In genomic region chr11:35578796-35579195, GRCm38 (mm10) we compare ENCODE assay signal across 12 mouse cellular contexts.
"Had no signal": no experiment of that assay in that cellular context is flagged by ENCODE, and none has a peak within 500 bp of the region (broad histone marks: within the 10 kb centered on the region; RNA-seq: fewer than 3 reads in every experiment).

No protein-coding gene starts in this region.

- DNase-seq: left cerebral cortex, postnatal 4 days; liver; liver, embryonic 13.5 days; liver, postnatal 0 days; lung, adult 18-20 months; lung, adult 2 months; lung, embryonic 14.5 days; lung, postnatal 10 days; lung, postnatal 14 days; lung, postnatal 36 days; lung, postnatal 4 days; midbrain, embryonic 14.5 days had no signal
